Mouse (Mus musculus): ENCODE data around the gene Tmem168. TPM values are rescaled to one million over a fixed set of nuclear protein-coding genes. Genes with fewer than 3 reads are reported as not detected.

Tmem168 gene
- polyA plus RNA-seq (2015; fragmentation: Nextera tagmentation; extraction: Ambion mirVana), result 26.7 and 28.2 TPM in 2 replicates

DNA sequence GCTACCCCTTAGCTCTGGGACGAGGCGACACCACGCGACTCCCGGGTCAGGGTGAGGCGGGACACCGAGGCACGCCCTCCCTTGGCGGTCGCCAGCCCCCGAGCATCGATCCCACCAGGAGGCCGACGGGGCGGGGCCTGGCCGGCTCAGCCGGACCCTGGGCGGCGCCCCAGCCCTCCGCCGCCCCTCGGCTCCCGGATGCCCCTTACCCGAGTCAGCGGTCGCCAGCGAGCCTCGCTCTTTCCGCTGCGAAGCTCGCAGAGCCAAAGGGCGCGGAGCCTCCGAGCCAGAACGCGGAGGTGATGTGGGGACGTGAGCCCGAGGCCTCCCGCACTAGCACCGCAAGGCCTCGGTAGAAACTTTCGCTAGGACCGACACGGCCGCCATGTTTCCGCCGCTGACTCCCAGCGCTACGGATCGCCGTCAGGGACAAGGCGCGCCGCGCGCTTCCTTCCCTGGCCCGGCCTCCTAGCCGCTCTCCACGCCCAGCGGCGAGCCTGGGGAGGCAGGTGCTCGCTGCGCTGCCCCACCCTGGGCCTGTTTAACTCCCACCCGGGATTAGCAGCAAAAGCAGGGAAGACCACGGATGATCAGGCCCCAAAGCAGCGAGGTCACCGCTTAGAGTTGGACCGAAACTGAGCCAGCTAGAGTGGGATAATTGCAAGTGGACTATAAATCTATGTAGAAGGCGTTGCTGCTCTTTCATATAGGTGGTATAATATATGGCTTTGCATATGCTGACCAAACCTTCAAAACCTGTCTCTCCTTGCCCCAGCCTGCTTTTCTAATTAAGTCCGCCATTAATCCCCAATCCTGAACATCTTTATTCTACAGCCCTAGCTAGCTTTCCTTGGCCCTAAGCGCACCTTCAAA, at the start of gene Tmem168:
TSS of gene Tmem168 (minus strand) at position 480 of the 873 bp plus-strand sequence.
- no peaks in the 10 kb centered on the region for H3K36me3 ChIP-seq
- peak within 1 kb of the TSS; percentile 84 for H3K4me3 ChIP-seq
- H3K9me3 ChIP-seq, result no peaks in the 10 kb centered on the region
- H3K4me1 ChIP-seq, result peaks cover 17% of the 10 kb centered on the region
- peak within 1 kb of the TSS; percentile 63 for H3K4me2 ChIP-seq (replicated peaks)
- no peaks in the 10 kb centered on the region for H3K27me3 ChIP-seq
- H3K27ac ChIP-seq (replicated peaks), result peak within 1 kb of the TSS; percentile 87
- ATAC-seq (replicated peaks), result peak; percentile 96
- peak within 1 kb of the TSS; percentile 72 for H3K9ac ChIP-seq (replicated peaks)
- WGBS, result 2% methylated on average over 70 of the region's 71 CpGs

DNA sequence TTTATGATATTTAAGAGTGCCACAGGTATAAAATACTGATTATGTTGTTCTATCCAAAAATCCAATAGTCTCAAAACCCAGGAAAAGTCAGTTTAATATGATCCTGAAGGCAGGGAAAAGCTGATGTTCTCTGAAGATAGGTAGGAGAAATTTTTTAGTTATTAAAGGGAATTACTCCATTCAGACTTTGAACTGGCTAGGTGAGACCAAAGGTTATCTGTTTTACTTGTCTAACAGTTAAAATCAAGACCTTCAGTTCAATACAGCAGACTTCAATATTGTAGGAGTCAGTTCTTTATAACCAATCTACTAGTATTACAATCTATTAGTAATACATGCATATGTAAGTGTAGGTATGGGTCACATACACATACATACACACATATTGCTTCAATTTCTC, 46.2 kb upstream of the Tmem168 start:
- Histone ChIP-seq H3K36me3 (peaks cover 15% of the 10 kb centered on the region; the same call in 1 of the 2 replicates), H3K9ac (replicated peaks) (no peak overlapping the region), H3K9me3 (no peaks in the 10 kb centered on the region), H3K27ac (replicated peaks) (no peak overlapping the region), H3K4me2 (replicated peaks) (no peak overlapping the region), H3K4me3 (no peak overlapping the region), H3K27me3 (no peaks in the 10 kb centered on the region), H3K4me1 (no peaks in the 10 kb centered on the region)
- no peak for ATAC-seq (replicated peaks)

DNA sequence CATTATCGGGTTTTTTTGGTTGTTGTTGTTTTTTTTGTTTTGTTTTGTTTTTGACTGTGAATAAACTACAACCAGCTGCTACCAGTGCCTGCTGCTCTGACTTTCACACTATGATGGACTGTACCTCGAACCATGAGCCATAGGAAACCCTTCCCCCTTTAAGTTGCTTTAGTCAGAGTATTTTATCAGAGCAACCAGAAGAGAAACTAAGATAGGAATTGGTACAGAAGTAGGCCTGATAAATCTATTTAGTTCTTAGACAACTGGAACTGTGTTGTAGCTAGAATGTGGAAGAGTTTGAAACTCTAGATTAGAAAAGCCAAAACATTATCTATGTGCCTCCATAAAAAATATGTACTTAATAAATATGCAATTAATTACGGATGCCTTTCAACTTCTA, 44.4 kb upstream of the Tmem168 start:
- no peak overlapping the region for H3K9ac ChIP-seq (replicated peaks)
- 94% methylated on average over 3 of the region's 3 CpGs for WGBS
- no peaks in the 10 kb centered on the region for H3K27me3 ChIP-seq
- no peak overlapping the region for H3K4me3 ChIP-seq
- peaks cover 19% of the 10 kb centered on the region for H3K36me3 ChIP-seq
- no peak for ATAC-seq (replicated peaks)
- H3K9me3 ChIP-seq, result no peaks in the 10 kb centered on the region; the same call in 1 of the 2 replicates
- no peak overlapping the region for H3K27ac ChIP-seq (replicated peaks)
- no peak overlapping the region for H3K4me2 ChIP-seq (replicated peaks)
- H3K4me1 ChIP-seq, result no peaks in the 10 kb centered on the region

DNA sequence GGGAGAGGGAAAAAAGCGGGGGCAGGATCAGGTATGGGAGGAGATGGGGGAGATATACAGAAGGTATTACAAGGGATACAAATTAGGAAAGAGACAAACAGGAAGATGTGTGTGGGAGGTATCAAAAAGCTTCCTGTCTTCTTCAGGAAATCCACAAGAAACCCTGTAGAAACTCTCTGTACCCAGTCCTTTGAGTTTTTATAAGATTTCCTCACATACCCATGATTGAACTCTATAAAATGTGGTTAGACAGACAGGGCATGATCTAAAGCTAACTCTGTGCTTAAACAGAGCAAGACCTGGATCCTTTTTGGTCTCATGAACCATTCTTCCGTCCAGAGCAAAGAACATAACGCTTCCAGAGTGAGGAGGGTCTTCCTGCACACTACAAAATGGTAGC, 43.0 kb upstream of the Tmem168 start:
- WGBS, result 98% methylated on average over 3 of the region's 3 CpGs
- no peaks in the 10 kb centered on the region for H3K27me3 ChIP-seq
- ATAC-seq (replicated peaks), result no peak

DNA sequence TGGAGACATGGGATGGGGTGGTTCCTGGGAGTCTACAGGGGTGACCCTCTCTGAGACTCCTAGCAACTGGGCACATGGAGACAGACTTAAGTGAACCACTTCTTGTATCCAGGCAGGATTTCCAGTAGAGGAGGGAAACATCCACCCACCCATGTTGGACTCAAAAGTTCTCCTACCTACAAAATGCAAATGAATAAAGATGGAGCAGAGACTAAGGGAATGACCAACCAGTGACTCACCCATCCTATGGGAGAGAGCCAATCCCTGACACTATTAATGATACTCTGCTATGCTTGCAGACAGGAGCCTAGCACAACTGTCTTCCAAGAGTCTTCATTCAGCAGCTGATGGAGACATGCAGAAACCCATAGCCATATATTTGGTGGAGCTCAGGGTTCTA, 40.4 kb upstream of the Tmem168 start:
- Histone ChIP-seq H3K27me3 (no peaks in the 10 kb centered on the region), H3K36me3 (peaks cover 15% of the 10 kb centered on the region), H3K9ac (replicated peaks) (no peak overlapping the region), H3K27ac (replicated peaks) (no peak overlapping the region), H3K4me2 (replicated peaks) (no peak overlapping the region), H3K4me3 (no peak overlapping the region), H3K9me3 (no peaks in the 10 kb centered on the region; the same call in 1 of the 2 replicates), H3K4me1 (no peaks in the 10 kb centered on the region)
- no peak for ATAC-seq (replicated peaks)

More for the DNA sequence above, 43.0 kb upstream of the Tmem168 start:
- no peak overlapping the region for H3K4me3 ChIP-seq
- no peak overlapping the region for H3K4me2 ChIP-seq (replicated peaks)
- no peaks in the 10 kb centered on the region; the same call in 1 of the 2 replicates for H3K9me3 ChIP-seq
- H3K9ac ChIP-seq (replicated peaks), result no peak overlapping the region
- no peak overlapping the region for H3K27ac ChIP-seq (replicated peaks)
- H3K4me1 ChIP-seq, result no peaks in the 10 kb centered on the region
- peaks cover 19% of the 10 kb centered on the region for H3K36me3 ChIP-seq

DNA sequence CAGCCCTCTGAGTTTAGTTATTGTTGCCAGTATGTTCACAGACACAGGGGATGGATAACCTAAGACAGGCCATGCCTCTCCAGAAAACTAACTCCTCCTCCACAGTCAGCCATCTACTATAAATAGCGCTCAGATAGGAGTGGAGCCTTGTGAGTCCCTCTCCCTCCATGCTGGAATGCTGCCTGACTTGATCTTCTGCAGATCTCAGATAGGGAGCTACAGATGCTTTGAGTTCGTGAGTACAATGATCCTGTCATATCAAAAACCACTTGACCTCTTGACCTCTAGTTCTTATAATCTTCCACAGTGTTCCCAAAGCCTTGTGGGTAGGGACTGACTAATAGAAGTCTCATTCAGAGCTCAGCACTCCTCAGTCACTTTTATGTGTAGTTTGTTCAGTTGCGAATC, 28.7 kb upstream of the Tmem168 start:
- WGBS, result 90% methylated on average over 3 of the region's 3 CpGs

DNA sequence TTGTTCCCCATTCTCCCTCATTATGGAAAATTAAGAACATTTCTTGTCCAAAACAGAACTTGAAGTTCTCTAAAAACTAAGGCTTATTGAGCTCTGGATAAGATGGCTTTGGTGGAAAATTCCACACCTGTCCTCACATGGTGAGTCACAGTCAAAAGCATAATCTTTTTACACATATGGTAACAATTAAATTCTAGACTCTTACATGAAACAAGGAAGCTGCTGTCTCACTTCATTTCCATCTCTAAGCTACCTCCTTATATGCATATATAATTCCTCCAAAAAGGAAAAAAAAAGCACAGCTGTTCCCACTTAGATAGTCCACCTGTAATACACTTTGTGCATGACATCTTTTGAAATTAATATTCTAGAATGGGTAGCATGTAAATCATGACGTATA, 24.7 kb upstream of the Tmem168 start:
- Histone ChIP-seq H3K9ac (replicated peaks) (no peak overlapping the region), H3K4me2 (replicated peaks) (no peak overlapping the region), H3K4me1 (no peaks in the 10 kb centered on the region), H3K27me3 (no peaks in the 10 kb centered on the region), H3K9me3 (no peaks in the 10 kb centered on the region), H3K27ac (replicated peaks) (no peak overlapping the region), H3K4me3 (no peak overlapping the region), H3K36me3 (peaks cover 5% of the 10 kb centered on the region; the same call in 1 of the 2 replicates)
- no peak for ATAC-seq (replicated peaks)
- 89% methylated on average over 1 of the region's 1 CpGs for WGBS

More for the DNA sequence above, 28.7 kb upstream of the Tmem168 start:
- ATAC-seq (replicated peaks), result no peak
- peaks cover 5% of the 10 kb centered on the region for H3K36me3 ChIP-seq
- no peaks in the 10 kb centered on the region for H3K9me3 ChIP-seq
- no peak overlapping the region for H3K4me2 ChIP-seq (replicated peaks)
- H3K9ac ChIP-seq (replicated peaks), result no peak overlapping the region
- H3K4me3 ChIP-seq, result no peak overlapping the region
- H3K4me1 ChIP-seq, result no peaks in the 10 kb centered on the region
- H3K27ac ChIP-seq (replicated peaks), result no peak overlapping the region
- H3K27me3 ChIP-seq, result no peaks in the 10 kb centered on the region

DNA sequence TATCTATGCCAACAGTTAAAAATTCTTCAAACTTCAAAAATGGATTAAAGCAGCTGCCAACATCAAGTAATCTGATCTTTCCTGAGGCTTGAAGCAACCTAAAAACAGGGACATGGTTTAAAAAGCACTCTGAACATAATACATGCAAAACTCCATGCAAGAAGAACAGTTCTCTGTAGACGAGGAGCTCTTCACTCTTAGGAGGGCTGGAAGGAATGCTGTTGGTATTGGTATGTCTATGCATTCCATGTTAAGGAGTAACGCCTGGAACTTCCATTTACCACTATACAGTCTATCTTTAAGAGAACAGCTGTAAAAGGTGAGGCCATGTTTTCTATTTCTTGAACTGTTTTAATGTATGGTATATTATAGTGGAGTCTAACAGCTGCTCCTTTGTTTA, 22.7 kb upstream of the Tmem168 start:
- no peak overlapping the region for H3K4me3 ChIP-seq
- 80% methylated on average over 2 of the region's 2 CpGs for WGBS
- H3K4me1 ChIP-seq, result no peaks in the 10 kb centered on the region
- no peak overlapping the region for H3K9ac ChIP-seq (replicated peaks)
- no peak overlapping the region for H3K27ac ChIP-seq (replicated peaks)
- no peak overlapping the region for H3K4me2 ChIP-seq (replicated peaks)
- H3K36me3 ChIP-seq, result peaks cover 8% of the 10 kb centered on the region; the same call in 1 of the 2 replicates
- no peaks in the 10 kb centered on the region for H3K9me3 ChIP-seq
- H3K27me3 ChIP-seq, result no peaks in the 10 kb centered on the region
- no peak for ATAC-seq (replicated peaks)

DNA sequence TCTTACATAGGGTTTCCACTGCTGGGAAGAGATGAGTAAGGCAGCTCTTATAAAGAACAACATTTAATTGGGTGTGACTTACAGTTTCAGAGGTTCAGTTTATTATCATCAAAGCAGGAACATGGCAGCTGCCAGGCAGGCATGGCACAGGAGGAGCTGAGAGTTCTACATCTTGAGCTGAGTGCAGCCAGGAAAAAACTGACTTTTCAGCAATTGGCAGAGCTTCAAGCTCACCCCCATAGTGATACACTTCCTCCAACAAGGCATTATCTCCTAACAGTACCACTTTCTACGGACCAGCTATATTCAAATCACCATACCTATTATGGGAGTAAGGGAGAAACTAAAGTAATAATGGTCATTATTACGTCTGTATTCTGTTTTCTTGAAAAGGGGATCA, 11.7 kb upstream of the Tmem168 start:
- no peak overlapping the region for H3K4me3 ChIP-seq
- no peaks in the 10 kb centered on the region for H3K27me3 ChIP-seq
- no peak overlapping the region for H3K27ac ChIP-seq (replicated peaks)
- H3K9me3 ChIP-seq, result no peaks in the 10 kb centered on the region
- H3K36me3 ChIP-seq, result no peaks in the 10 kb centered on the region
- no peak overlapping the region for H3K4me2 ChIP-seq (replicated peaks)
- no peak overlapping the region for H3K9ac ChIP-seq (replicated peaks)
- no peak for ATAC-seq (replicated peaks)
- 86% methylated on average over 2 of the region's 2 CpGs for WGBS
- H3K4me1 ChIP-seq, result no peaks in the 10 kb centered on the region

DNA sequence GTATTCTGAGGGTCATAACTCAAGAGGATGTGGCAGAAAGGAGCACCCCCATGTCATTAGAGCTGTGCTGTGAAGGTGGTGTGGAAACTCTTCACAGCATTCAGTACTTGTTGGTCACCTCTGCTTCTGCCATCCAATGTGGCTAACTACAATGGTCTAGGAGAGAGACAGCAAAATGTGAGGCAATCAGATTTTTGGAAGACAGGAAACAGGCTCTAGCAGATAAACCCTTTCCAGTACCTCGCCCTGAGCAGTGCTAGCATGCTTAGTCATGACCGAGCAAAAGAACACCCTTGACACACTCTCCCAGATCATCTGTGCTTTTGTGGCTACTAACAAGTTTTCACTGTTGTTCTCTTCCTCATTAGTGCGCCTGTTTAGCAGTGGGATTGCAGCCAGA, 9.2 kb upstream of the Tmem168 start:
- H3K9ac ChIP-seq (replicated peaks), result no peak overlapping the region
- WGBS, result 83% methylated on average over 3 of the region's 3 CpGs
- no peak overlapping the region for H3K4me3 ChIP-seq
- no peaks in the 10 kb centered on the region for H3K36me3 ChIP-seq
- no peaks in the 10 kb centered on the region for H3K4me1 ChIP-seq
- no peaks in the 10 kb centered on the region for H3K27me3 ChIP-seq
- H3K9me3 ChIP-seq, result no peaks in the 10 kb centered on the region
- ATAC-seq (replicated peaks), result no peak
- H3K4me2 ChIP-seq (replicated peaks), result no peak overlapping the region
- no peak overlapping the region for H3K27ac ChIP-seq (replicated peaks)

DNA sequence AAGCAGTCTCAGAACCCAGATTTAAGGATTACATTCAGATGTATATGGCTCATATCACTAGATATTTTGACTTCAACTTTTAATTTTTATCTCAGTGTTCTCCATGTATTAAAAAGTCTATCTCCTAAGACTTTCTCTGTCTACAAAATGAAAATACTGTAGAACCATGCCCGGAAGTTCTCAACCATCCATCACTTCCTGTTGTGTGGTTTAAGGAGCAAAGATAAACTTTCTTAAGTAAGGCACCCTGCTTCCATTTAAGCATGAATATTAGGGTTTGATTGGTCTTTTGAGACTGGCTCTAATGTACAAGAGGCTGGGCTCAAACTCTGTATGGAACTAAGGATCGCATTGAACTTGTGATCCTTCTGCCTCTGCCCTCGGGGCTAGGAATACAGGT, 6.7 kb upstream of the Tmem168 start:
- 91% methylated on average over 3 of the region's 3 CpGs for WGBS
- H3K36me3 ChIP-seq, result no peaks in the 10 kb centered on the region
- H3K27me3 ChIP-seq, result no peaks in the 10 kb centered on the region

DNA sequence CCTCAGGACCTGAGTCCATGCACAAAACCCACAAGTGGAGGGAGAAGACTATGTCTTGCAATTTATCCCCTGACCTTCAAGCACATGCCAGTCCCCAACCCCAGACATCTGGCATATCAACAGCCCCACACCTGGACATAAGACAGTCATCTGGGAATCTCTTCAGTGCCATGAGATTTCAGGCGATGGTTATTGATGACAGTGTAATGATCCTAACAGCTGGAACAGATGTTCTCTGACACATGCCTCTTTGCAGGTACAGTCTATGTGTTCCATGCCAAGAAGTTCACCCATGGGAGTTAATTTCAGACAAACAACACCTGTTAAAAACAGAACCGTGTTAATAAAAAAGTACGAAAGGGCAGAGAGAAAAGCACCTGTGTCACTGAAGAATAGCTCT, 5.8 kb upstream of the Tmem168 start:
- H3K9ac ChIP-seq (replicated peaks), result no peak overlapping the region
- H3K27me3 ChIP-seq, result no peaks in the 10 kb centered on the region
- no peaks in the 10 kb centered on the region for H3K9me3 ChIP-seq
- H3K36me3 ChIP-seq, result no peaks in the 10 kb centered on the region
- no peak for ATAC-seq (replicated peaks)
- H3K4me3 ChIP-seq, result no peak overlapping the region
- WGBS, result 88% methylated on average over 3 of the region's 3 CpGs
- H3K4me1 ChIP-seq, result peaks cover under 1% of the 10 kb centered on the region; the same call in 1 of the 2 replicates
- no peak overlapping the region for H3K4me2 ChIP-seq (replicated peaks)
- H3K27ac ChIP-seq (replicated peaks), result no peak overlapping the region

More for the DNA sequence above, 6.7 kb upstream of the Tmem168 start:
- Histone ChIP-seq H3K4me1 (no peaks in the 10 kb centered on the region), H3K27ac (replicated peaks) (no peak overlapping the region), H3K4me2 (replicated peaks) (no peak overlapping the region), H3K9me3 (no peaks in the 10 kb centered on the region), H3K9ac (replicated peaks) (no peak overlapping the region), H3K4me3 (no peak overlapping the region)
- ATAC-seq (replicated peaks), result no peak
